Mouse (Mus musculus): ENCODE data around the gene Ppp2r3a. TPM values are rescaled to one million over a fixed set of nuclear protein-coding genes. Genes with fewer than 3 reads are reported as not detected.

The Ppp2r3a gene
- total and polyA plus RNA-seq, 3 experiments = 1.1 to 3.0 TPM; not detected in 1

GRCm38 (mm10) chr9:101152872-101153271, 98.7 kb downstream of the Ppp2r3a start:
- H3K79me2 ChIP-seq (ENCODE audit: control insufficient read depth, insufficient read depth, low read length, poor library complexity) = no peaks in the 10 kb centered on the region
- no peaks in the 10 kb centered on the region for H3K27me3 ChIP-seq (ENCODE audit: control insufficient read depth in 1 of 2, insufficient read depth in 2 of 2, low read length in 2 of 2)
- no peaks in the 10 kb centered on the region for H3K9me3 ChIP-seq (replicated peaks; ENCODE audit: insufficient read depth, low read length)
- no peak overlapping the region for H3K4me3 ChIP-seq (ENCODE audit: control insufficient read depth in 1 of 2, insufficient read depth in 1 of 2, low read depth in 2 of 2, low read length in 2 of 2)
- TF ChIP-seq NRF1 (IDR thresholded peaks at IDR 0.05; ENCODE audit: insufficient read depth, low read depth, low read length, poor library complexity, severe bottlenecking) (no peak), RAD21 (IDR thresholded peaks at IDR 0.05; ENCODE audit: low read depth, low read length) (peak; percentile 26), ZC3H11A (IDR thresholded peaks at IDR 0.05; ENCODE audit: low read depth, low read length) (no peak), TAL1 (IDR thresholded peaks at IDR 0.05; ENCODE audit: low read length) (no peak), BHLHE40 (IDR thresholded peaks at IDR 0.05; ENCODE audit: borderline replicate concordance, low read depth, low read length) (no peak), CHD1 (IDR thresholded peaks at IDR 0.05; ENCODE audit: low read depth, low read length) (no peak), SMC3 (IDR thresholded peaks at IDR 0.05; ENCODE audit: low read depth, low read length) (0 out of 2 replicates have a peak, but pooled peaks have one; percentile 2), USF1 (IDR thresholded peaks at IDR 0.05; ENCODE audit: low read depth, low read length) (no peak), MAX (IDR thresholded peaks at IDR 0.05; ENCODE audit: low read length) (no peak), GABPA (IDR thresholded peaks at IDR 0.05; ENCODE audit: low read depth, low read length) (no peak), HCFC1 (IDR thresholded peaks at IDR 0.05; ENCODE audit: low read depth, low read length) (no peak), CTCF (IDR thresholded peaks at IDR 0.05 in 2 of 3, conservative IDR thresholded peaks at IDR 0.05 in 1 of 3; ENCODE audit: control insufficient read depth in 1 of 3, insufficient read depth in 1 of 3, low read depth in 2 of 3, low read length in 3 of 3, poor library complexity in 1 of 3, severe bottlenecking in 1 of 3) (0 out of 6 replicates have a peak, but pooled peaks of 1 of the 3 experiments have one; percentile 15), MXI1 (IDR thresholded peaks at IDR 0.05; ENCODE audit: low read depth, low read length) (no peak), CHD2 (IDR thresholded peaks at IDR 0.05; ENCODE audit: low read length) (no peak), ZNF384 (IDR thresholded peaks at IDR 0.05; ENCODE audit: low read depth, low read length) (0 out of 2 replicates have a peak, but pooled peaks have one; percentile 11)
- H3K4me1 ChIP-seq (ENCODE audit: control insufficient read depth in 1 of 2, insufficient read depth in 2 of 2, low read length in 2 of 2) = no peaks in the 10 kb centered on the region
- no peak overlapping the region for H3K27ac ChIP-seq (ENCODE audit: control insufficient read depth, low read depth, low read length)
- H3K9ac ChIP-seq (ENCODE audit: control insufficient read depth, low read depth, low read length, poor library complexity, severe bottlenecking) = no peak overlapping the region
- no peaks in the 10 kb centered on the region; a peak in 1 of 4 replicates for H3K36me3 ChIP-seq (ENCODE audit: control insufficient read depth in 1 of 2, insufficient read depth in 2 of 2, low read length in 2 of 2)
- no peak for DNase-seq (ENCODE audit: low read depth, low spot score)

GRCm38 (mm10) chr9:101143635-101144034, 108.0 kb downstream of the Ppp2r3a start:
- Histone ChIP-seq H3K79me2 (ENCODE audit: control insufficient read depth, insufficient read depth, low read length, poor library complexity) (no peaks in the 10 kb centered on the region), H3K9ac (ENCODE audit: control insufficient read depth, low read depth, low read length, poor library complexity, severe bottlenecking) (no peak overlapping the region), H3K9me3 (replicated peaks; ENCODE audit: insufficient read depth, low read length) (no peaks in the 10 kb centered on the region; the same call in 1 of the 2 replicates), H3K4me3 (ENCODE audit: control insufficient read depth in 1 of 2, insufficient read depth in 1 of 2, low read depth in 2 of 2, low read length in 2 of 2) (no peak overlapping the region), H3K4me1 (ENCODE audit: control insufficient read depth in 1 of 2, insufficient read depth in 2 of 2, low read length in 2 of 2) (no peaks in the 10 kb centered on the region), H3K27me3 (ENCODE audit: control insufficient read depth in 1 of 2, insufficient read depth in 2 of 2, low read length in 2 of 2) (no peaks in the 10 kb centered on the region), H3K27ac (ENCODE audit: control insufficient read depth, low read depth, low read length) (no peak overlapping the region), H3K36me3 (ENCODE audit: control insufficient read depth in 1 of 2, insufficient read depth in 2 of 2, low read length in 2 of 2) (0 out of 4 replicates have a peak, but pooled peaks cover 0 to 2% of the 10 kb centered on the region in 2 experiments)
- DNase-seq (ENCODE audit: low read depth, low spot score) = no peak
- no peak for TF ChIP-seq SIN3A (IDR thresholded peaks at IDR 0.05; ENCODE audit: low read length)
- no peak for TF ChIP-seq TAL1 (IDR thresholded peaks at IDR 0.05; ENCODE audit: low read length)
- TF ChIP-seq SMC3 (IDR thresholded peaks at IDR 0.05; ENCODE audit: low read depth, low read length) = no peak
- no peak for TF ChIP-seq RAD21 (IDR thresholded peaks at IDR 0.05; ENCODE audit: low read depth, low read length)
